Mouse (Mus musculus) neural tube, postnatal 0 days (tissue): Measurements from ENCODE around the gene Cald1. TPM values are rescaled to one million over a fixed set of nuclear protein-coding genes. Genes with fewer than 3 reads are reported as not detected.

Experiments used
- polyA plus RNA-seq: library from polyadenylated mRNA; unstranded; fragments of >200 nt; fragmentation: Nextera tagmentation; extraction: Ambion mirVana; gene quantifications from 2 replicates; pipeline ENCODE4 v1.2.1, GENCODE M21; 2015

Gene Cald1
- 52.5 and 63.2 TPM in 2 replicates for polyA plus RNA-seq

GRCm38 (mm10) chr6:34598121-34599065, at the start of gene Cald1:
Cald1 (plus strand) TSS chr6:34598500.

GRCm38 (mm10) chr6:34780231-34780942, 182.1 kb downstream of the Cald1 start, which contains the start of gene Agbl3:
Agbl3 (plus strand) TSS chr6:34780432.

Other genes with a start within 250 kb of the Cald1 start
- 3.8 and 4.1 TPM in 2 replicates for gene Akr1b8, start 244.4 kb upstream of the Cald1 start, polyA plus RNA-seq
- 25.1 and 27.8 TPM in 2 replicates for gene Akr1b10, start 214.3 kb upstream of the Cald1 start, polyA plus RNA-seq
- 0.27 and 0.53 TPM in 2 replicates for gene Akr1b7, start 186.2 kb upstream of the Cald1 start, polyA plus RNA-seq
- 67.8 and 75.5 TPM in 2 replicates for gene Bpgm, start 122.3 kb upstream of the Cald1 start, polyA plus RNA-seq
- gene Agbl3, start 181.9 kb downstream of the Cald1 start, polyA plus RNA-seq: 19.4 and 24.4 TPM in 2 replicates